Mouse (Mus musculus) spleen, embryonic (tissue): ENCODE data around the gene Yaf2.
"Not testable (repeated sequence)": the region's sequence is repeated elsewhere in the genome, so short reads cannot be mapped to it uniquely, and the experiment has no call there.

Experiments
- CTCF ChIA-PET: fragments of 350-600 bp; sonication (Branson Sonifier 250); formaldehyde crosslinking; loops from one replicate; lab custom pipeline; 2022; lab: Charles Lee

Yaf2 gene

DNA sequence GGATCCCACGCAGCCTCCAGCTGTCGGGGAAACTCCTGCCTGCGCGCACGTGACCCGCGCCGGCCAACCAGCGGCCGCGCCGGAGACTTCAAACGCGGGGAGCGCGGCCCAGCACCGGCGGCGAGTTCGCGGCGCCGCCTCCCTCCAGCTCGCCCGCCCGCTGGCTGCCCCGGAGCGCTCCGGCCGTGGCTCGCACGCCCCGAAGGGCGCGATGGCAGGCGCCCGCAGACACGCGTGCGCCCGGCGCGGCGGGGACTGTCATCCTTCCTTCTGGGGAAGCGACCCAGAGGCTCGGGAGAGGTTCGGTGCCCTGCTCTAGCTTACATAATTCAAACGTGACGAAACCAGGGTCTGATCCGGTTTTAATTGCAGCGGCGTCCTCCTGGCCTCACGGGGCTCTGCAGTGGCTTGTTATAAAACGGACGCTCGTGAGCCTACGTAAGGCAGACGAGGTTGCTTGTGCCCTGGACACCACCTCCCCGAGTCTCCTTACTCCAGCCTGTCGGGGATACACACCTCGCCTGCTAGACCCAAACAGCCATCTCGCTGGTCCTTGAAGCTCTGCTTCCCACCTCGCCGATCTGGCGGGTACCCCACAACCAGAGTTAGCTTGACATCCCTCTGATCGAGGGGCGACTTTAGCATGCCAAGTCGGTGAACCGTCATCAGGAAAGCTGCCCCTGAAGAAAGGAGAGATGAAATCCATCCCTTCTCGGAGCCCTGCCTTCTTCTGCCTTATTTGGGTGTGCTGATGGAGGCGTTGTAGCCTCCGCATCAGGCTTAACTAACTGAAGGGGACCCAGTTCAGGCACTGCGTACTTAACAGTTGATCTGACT lies at the start of gene Yaf2:
TSS of gene Yaf2 (minus strand) at position 11 of the 837 bp plus-strand sequence.
- CTCF ChIA-PET, result no interaction called here

DNA sequence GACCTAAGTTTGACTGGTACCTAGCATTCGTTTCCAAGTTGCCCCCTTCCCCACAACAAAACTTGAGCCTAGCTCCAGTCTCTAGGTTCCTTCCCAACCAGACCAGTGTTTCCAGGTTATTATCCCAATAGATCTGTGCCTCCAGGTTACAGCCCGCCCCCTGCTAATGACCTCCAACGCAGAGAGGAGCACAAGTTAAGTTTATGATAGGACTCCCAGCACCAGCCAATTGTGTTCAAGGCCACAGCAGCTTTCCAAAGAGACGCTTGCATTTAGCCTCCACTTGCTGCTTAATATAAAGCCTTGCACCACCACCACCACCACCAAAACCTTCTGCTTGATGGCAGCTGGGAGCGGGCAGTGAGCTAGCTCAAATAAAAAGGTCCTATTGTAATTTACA lies 44.6 kb upstream of the Yaf2 start:
- CTCF ChIA-PET, result no interaction called here

DNA sequence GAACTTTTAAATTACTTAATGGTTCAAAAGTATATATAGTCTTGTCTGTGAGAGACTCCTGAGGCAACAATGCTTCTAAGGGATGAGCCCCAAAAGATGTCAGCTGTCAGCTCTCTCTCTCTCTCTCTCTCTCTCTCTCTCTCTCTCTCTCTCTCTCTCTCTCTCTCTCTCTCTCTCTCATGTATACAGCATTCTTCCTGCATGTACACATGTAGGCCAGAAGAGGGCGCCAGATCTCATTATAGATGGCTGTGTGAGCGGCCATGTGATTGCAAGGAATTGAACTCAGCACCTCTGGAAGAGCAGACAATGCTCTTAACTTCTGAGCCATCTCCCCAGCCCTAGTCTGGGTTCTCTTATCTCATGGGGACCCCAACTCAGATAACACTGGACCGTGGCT lies 42.4 kb upstream of the Yaf2 start:
- CTCF ChIA-PET, result no interaction called here

DNA sequence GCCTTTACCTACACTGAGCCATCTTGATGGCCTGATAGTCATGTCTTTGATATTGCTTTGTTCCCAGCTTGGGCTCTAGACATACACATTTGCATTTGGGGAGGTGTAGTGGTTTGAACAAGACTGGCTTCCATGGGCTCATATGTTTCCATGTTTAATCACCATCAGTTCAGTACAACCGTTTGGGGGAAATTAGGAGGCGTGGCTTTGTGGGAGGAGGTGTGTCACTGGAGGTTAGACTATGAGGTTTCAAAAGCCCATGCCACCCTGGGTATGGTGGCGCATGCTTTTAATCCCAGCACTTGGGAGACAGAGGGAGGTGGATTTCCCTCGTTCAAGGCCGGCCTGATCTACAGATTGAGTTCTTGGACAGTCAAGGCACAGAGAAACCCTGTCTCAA lies 39.0 kb upstream of the Yaf2 start:
- CTCF ChIA-PET, result no interaction called here

DNA sequence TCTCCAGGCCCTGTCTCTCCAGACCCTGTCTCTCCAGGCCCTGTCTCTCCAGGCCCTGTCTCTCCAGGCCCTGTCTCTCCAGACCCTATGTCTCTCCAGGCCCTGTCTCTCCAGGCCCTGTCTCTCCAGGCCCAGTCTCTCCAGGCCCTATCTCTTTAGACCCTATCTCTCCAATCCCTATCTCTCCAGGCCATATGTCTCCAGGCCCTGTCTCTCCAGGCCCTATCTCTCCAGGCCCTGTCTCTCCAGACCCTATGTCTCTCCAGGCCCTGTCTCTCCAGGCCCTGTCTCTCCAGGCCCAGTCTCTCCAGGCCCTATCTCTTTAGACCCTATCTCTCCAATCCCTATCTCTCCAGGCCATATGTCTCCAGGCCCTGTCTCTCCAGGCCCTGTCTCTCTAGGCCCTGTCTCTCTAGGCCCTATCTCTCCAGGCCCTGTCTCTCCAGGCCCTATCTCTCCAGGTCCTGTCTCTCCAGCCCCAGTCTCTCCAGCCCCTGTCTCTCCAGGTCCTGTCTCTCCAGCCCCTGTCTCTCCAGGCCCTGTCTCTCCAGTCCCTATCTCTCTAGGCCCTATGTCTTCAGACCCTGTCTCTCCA lies 35.9 kb upstream of the Yaf2 start:
- CTCF ChIA-PET, result not testable (repeated sequence)

DNA sequence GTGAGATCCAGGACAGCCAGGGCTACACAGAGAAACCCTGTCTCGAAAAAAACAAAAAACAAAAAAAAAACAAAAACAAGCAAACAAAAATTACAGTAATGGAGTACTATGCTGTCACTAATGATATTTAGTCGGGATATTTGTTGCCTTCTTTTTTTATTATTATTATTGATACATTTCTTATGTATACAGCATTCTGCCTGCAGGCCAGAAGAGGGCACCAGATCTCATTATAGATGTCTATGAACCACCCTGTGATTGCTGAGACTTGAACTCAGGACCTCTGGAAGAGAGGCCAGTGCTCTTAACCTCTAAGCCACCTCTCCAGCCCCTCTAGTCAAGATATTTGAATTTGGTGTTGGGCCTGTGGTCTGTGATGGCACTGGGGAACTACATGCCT lies 35.1 kb upstream of the Yaf2 start:
- CTCF ChIA-PET, result interaction anchor here (0.7 kb wide), 1 partner anchor 12 kb away, joined by 6 read pairs; no protein-coding TSS in a partner anchor

DNA sequence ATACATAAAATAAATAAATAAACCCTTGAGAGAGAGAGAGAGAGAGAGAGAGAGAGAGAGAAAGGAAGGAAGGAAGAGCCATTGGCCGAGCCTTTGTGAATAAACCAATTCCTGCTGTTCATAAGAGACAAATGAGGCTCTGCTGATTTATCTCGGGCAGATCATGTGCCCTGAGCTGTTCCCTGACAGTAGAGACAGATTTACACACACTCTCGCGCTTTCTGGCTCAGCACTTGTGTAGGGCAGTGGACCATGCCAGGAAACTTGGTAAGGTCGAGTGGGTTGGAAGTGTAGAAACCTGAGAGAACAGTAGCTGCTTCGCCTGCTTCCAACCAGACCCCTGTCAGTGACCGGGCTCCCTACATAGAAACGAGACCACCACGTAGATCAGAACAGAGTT lies 31.8 kb upstream of the Yaf2 start:
- CTCF ChIA-PET, result interaction anchor here (0.6 kb wide), 1 partner anchor 8 kb away, joined by 3 read pairs; no protein-coding TSS in a partner anchor

DNA sequence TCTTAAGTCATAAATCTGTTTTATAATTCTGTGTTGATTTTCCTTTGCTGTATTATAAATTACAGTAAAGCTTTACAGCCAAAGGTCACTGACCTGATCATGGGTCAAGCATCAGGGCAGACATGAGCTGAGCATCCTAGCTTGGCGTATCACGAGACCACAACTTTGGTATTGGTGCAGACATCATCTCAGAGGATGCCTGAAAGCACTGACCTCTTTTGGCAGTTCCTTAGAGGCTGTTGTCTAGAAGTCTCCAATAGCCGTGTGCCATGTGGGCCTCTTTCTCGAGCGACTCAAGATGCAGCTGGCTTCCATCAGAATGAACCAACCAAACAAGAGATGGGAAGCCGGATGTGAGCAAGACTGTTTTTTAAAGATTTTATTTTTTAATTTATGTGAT lies 28.8 kb upstream of the Yaf2 start:
- CTCF ChIA-PET, result interaction anchor here (0.6 to 0.7 kb wide), 2 partner anchors 39 to 74 kb away, joined by 3 read pairs; no protein-coding TSS in a partner anchor

DNA sequence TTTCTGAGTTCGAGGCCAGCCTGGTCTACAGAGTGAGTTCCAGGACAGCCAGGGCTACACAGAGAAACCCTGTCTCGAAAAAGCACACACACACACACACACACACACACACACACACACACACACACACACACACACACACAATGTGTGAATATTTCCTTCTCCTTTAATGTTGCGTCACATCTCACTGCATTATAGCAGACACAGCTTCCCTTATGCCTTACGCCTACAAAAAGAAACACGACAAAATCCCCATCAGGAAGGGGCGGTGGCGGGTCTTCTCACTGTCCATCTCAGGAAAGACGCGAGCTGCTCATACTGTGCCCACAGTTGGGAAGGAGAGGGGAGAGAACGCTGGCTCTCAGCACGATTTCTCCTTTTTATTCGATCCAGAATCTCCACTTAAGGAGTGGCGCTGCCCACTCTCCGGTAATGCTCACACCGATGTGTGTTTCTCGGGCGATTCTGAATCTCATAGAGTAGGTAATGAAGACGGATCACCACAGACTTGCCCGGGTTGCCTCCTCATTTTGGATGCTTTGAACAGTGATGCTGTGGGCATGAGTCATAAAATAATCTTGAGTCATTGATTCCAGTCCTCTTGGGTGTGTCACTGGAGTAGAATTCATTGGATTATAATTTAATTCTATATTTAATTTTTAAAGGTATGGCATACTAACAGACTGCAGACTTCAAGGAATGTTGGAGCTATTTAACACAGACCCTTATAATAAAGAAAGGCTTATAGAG lies 21.8 kb upstream of the Yaf2 start:
- CTCF ChIA-PET, result no interaction called here

DNA sequence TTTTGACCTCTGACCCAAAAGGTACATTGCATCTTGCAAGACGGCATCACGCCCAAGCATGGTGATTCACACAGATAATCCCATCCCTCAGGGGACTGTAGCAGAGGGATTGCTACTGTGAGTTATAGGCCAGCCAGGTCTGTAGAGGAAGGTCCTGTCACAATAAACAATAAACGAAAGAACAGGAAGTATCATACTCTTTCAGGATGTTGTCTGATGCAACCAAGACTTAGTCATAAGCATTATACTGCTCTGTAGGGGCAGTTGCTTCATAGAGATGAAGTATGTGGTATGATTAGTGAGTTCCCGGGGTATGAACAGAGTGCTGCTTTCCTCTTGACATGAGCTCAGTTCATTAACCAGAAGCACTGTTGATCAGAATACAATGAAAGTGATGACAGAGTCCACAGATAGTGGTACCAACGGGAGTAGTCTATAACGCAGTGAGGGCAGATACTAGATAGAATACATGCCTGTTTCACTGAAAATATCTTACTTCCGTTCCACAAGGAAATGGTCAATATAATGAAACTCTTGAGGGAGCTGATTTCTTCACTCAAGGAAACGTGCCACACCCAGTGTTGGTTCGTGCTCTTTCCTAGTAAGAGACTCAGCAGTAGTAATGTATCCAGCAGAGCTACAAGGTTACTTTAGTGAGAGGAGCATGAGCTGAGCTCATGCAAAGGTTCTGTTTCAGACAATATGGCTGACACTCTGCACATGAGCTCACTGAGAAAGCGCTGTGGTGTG lies 4.1 kb upstream of the Yaf2 start:
- CTCF ChIA-PET, result interaction anchor here (0.6 kb wide), 1 partner anchor 140 kb away, joined by 3 read pairs; no protein-coding TSS in a partner anchor

DNA sequence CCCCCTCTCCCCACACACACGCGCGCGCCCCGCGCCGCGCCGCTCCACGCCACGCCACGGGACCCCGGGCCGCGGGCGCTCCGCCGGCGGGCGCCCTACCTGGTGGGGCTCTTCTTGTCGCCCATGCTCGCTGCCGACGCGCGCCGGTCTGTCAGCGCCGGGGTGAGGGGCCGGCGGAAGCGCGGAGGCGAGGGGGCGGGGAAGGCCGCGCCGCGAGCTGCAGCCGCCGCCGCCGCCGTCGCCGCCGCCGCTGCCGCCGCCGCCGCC lies 144 bp downstream of the Yaf2 start:
- CTCF ChIA-PET, result no interaction called here

DNA sequence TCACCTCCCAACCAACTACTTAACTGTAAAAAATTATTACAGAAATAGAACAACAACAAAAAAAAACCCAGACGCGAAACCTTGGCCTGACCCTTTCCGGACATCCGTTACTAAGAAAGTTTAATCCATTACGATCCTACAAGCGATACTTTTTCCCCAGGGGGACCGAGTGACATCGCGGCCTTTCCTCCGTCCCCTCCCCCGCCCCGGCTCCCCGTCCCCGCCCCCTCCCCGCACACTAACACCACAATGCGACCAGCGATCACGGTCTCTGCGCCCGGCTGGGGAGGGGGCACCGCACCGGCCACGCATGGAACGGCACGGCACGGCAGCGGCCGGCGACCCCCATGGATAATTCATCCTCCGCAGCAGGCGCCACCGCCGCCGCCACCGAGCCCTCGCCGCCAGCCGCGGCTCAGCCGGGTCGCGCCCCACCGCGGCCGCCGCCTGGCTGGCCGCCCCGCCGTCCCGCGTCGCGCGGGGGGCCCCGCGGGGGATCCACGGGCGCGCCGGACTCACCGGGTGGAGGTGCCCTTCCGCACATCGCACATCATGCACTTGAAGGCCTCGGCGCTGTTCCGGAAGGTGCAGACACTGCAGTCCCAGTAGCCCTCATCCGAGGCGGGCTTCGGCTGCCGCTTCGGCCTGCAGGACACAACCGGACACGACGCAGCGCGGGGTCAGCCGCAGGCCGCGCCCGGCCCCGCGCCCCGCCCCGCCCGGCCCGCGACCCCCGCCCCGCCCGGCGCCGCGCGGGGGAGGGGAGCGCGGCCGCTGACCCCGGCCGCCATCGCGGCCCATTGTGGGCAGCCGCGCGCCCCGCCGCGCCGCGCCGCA lies 696 bp downstream of the Yaf2 start:
- CTCF ChIA-PET, result no interaction called here

DNA sequence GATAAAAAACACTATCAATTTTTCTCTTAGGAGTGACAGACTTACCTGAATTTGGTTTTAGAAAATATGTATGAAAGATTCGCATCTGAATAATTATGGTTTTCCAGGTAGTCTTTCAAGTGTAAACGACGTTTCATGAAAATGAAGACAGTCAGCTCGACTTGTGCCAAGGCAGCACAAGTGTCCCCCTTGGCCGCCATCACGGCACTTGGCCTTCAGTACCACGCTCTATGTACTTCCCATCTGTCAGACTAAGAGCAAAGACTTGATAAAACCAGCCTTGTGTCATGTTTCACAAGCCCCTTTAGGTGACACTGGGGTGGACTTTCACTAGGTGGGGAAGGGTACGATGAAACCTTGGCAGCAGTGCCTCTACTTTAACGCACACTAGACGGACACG lies 5.5 kb downstream of the Yaf2 start:
- CTCF ChIA-PET, result no interaction called here

DNA sequence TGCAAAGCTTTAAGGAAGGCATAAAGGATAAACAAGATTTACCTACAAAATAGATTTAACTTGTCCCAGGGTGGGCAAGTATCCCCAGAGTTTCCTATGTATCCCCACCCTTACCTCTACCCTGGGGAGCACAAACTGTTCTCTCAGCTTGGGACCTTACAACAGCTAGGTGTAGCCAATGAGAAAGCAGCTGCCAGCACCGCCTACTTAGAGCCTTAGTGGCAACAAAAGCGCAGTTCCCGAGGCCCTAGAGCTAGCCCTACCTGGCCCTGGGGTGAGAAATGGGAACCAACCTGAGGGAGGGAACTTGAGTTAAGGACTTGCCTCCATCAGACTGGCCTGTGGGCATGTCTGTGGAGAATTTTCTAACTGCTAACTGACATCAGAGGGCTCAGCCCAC lies 9.5 kb downstream of the Yaf2 start:
- CTCF ChIA-PET, result no interaction called here

DNA sequence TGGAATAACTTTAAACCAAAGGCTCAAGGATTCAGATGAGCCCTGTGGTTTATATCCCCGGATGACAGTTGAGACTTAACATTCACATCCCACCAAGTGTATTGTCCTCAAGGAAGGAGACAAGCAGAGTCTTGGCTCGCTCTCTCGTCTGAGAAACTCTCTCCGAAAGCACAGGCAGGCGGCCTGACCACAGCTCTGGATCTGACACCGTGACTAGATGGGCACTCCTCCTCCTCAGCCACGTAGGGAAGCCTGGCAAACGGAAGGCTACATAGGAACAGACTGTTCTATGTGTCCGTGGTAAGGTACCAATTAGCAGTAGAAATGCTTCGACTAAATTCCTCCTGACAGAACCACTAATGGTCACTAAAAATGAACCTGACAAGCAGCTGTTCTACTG lies 10.1 kb downstream of the Yaf2 start:
- CTCF ChIA-PET, result no interaction called here

DNA sequence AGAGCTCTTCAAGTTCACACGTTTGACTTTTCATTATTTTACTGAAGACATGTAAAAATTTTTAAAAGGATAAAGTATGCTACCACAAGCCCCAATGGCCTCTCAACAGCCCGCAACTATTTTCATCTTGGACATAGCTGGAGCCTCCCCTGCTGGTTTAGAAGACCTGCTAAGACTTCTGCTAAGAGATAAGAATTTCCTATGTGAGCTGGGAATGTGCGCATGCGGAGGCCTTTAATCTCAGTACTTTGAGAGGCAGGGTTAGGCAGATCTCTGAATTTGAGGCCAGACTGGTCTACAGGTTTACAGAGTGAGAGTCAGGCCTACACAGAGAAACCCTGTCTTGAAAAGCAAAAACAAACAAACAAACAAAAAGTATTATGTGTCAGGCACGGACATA lies 11.4 kb downstream of the Yaf2 start:
- CTCF ChIA-PET, result no interaction called here

DNA sequence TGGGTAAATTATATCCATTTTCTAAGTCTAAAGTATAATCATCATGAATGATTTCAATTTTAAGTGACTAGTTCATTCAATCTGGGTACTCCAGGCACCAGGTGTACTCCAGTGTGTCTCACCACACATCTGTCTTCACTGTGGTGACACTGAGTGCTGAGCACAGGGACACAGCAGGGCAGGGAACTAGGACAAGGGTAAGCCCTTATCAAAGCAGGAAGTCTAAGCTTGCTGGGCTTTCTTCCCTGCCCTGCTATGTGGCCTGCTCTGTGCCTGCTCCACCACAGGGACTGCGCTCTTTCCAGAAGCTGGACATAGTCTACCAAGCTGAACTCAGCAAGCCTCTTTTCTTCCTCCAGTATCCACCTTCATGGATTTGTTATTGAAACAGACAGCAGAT lies 18.0 kb downstream of the Yaf2 start:
- CTCF ChIA-PET, result no interaction called here

DNA sequence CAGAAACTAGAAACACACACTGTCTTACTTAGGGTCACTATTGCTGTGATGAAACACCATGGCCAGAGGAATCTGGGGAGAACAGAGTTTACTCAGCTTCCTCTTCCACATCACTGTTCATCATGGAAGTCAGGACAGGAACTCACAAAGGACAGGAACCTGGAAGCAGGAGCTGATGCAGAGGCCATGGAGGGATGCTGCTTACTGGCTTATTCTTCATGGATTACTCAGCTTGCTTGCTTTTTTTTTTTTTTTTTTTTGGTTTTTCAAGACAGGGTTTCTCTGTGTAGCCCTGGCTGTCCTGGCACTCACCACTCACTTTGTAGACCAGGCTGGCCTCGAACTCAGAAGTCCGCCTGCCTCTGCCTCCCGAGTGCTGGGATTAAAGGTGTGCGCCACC lies 26.4 kb downstream of the Yaf2 start:
- CTCF ChIA-PET, result not testable (repeated sequence)

DNA sequence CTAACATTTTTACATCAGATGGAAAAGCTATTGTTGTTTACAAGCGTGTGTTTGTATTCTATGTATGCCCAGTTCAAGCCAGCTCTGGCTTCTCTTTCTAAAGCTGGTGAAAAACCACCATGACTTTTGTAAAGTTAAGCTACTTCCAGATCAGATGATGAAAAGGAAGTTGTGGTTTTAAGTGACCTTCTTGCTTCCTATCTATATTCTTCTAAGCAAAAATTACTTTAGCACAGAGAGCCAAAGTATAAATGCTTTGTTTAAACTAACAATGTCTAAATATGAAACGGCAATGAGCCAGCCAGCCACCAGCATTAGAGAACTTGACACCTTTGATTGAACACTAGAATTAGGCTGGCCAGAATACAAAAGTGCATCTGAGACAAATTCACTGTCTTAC lies 38.5 kb downstream of the Yaf2 start:
- CTCF ChIA-PET, result no interaction called here

DNA sequence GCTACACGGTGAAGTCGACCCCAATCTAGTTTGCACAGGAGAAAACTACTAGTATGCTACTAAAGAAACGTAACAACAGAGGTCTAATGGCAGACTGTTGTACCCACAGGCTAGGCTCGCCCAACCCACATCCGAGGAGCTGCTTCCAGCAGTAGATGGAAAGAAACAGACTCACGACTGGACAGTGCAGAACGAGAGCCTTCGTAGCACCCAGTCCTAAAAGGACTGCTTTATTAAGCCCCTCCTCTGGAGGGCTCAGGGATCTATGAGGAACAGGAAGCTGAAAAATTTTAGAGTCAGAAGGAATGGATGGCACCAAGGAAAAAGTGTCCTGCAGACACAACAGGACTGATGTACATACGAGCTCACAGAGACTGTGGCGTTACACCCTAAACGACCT lies 42.3 kb downstream of the Yaf2 start:
- CTCF ChIA-PET, result no interaction called here

DNA sequence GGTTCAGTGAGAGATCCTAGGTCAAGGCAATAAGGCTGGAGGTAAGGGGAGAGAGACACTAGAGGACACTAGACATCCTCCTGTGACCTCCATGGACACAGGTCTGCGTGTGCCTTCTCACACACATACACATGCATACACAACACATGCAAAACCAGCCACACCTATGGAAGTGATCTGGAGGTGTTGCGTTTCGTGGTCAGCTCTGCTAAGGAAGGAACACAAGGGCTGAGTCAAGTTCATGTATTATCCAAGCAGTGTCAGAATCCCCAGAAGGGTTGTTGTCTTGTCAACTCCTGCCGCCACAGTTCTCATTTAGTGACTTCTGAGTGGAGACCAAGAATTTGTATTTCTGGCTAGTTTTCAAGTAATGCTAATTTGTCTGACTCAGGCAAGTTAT lies 48.4 kb downstream of the Yaf2 start:
- CTCF ChIA-PET, result no interaction called here
